Mouse (Mus musculus) testis, adult 2 months (tissue): Measurements from ENCODE around the gene Tle6.

Experiments
- CTCF ChIP-seq: fragments of 200-500 bp; IDR thresholded peaks from 2 replicates; pipeline ENCODE4 v1.5.1; 2012; ENCODE audit warnings: low read depth, mild to moderate bottlenecking, inconsistent platforms, low read length, moderate library complexity; ENCODE audit not compliant: control insufficient read depth, insufficient read depth, insufficient replicate concordance
- POLR2A ChIP-seq: fragments of 200-500 bp; IDR thresholded peaks from 2 replicates; pipeline ENCODE4 v1.6.1; 2012; ENCODE audit warnings: low read depth, mild to moderate bottlenecking, inconsistent platforms, low read length, moderate library complexity; ENCODE audit not compliant: control insufficient read depth

DNA sequence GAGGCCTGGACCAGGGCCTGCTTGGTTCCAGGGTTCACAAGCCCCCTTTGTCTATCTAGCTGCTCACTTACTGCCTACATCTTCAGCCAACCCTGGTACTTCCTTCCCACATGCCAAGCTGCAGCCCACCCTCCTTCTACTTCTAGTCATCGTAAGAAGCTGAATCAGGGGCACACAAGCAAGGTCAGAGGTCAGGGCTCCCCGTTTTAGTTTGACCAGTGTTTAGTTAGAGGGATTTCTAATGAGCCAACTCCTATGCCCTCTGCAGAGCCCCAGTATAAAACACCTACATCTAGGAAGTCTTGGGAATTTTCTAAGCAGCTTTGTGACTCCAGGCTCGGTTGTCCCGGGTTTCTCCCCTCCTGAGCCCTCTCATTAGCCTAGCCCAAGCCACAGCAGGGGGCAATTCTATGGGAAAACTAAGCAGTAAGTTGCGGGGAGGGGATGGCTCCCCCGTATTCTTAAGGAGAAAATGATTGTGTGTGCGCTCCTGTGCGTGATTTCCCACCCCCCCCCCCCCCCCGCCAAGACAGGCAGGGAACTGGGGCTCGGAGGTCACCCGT lies 30.6 kb downstream of the Tle6 start:
- TF ChIP-seq CTCF (no peak), POLR2A (no peak)
